Mouse (Mus musculus): ENCODE measurements around the gene Slc41a2. TPM values are rescaled to one million over a fixed set of nuclear protein-coding genes. Genes with fewer than 3 reads are reported as not detected.
"Not testable (repeated sequence)": the region's sequence is repeated elsewhere in the genome, so short reads cannot be mapped to it uniquely, and the experiment has no call there.

Slc41a2 gene
- polyA plus RNA-seq, 1 experiment from 2014 or later = 3.6 TPM

GRCm38 (mm10) chr10:83376911-83377682 is 39.4 kb upstream of the Slc41a2 start:
- no peaks in the 10 kb centered on the region for H3K9me3 ChIP-seq (replicated peaks; ENCODE audit: control insufficient read depth, low read length)
- H3K4me3 ChIP-seq (ENCODE audit: low read depth, low read length) = no peak overlapping the region
- H3K27me3 ChIP-seq (replicated peaks; ENCODE audit: control insufficient read depth, insufficient read depth, low read length) = no peaks in the 10 kb centered on the region
- H3K4me1 ChIP-seq (ENCODE audit: control insufficient read depth, insufficient read depth, low read length) = no peaks in the 10 kb centered on the region
- no peak overlapping the region for H3K9ac ChIP-seq (ENCODE audit: low read length)
- ATAC-seq = no peak
- no peak overlapping the region for H3K4me2 ChIP-seq (ENCODE audit: low read length)
- peaks cover 25% of the 10 kb centered on the region for H3K36me3 ChIP-seq (ENCODE audit: control insufficient read depth, insufficient read depth, low read length)
- WGBS = 82% methylated on average over 8 of the region's 8 CpGs
- DNase-seq (ENCODE audit: low spot score) = no peak
- no peak overlapping the region for H3K27ac ChIP-seq (ENCODE audit: low read depth, low read length)

- peaks cover 42% of the 10 kb centered on the region for H3K36me3 ChIP-seq (ENCODE audit: control insufficient read depth, insufficient read depth, low read length)
- H3K27ac ChIP-seq (ENCODE audit: low read depth, low read length) = not testable (repeated sequence)
- WGBS = 97% methylated on average over 5 of the region's 5 CpGs
Observed at GRCm38 (mm10) chr10:83375458-83375857, 37.8 kb upstream of the Slc41a2 start.

GRCm38 (mm10) chr10:83374045-83374656 is 36.5 kb upstream of the Slc41a2 start:
- H3K4me1 ChIP-seq (ENCODE audit: control insufficient read depth, insufficient read depth, low read length) = no peaks in the 10 kb centered on the region
- H3K27me3 ChIP-seq (replicated peaks; ENCODE audit: control insufficient read depth, insufficient read depth, low read length) = no peaks in the 10 kb centered on the region
- no peak overlapping the region for H3K4me3 ChIP-seq (ENCODE audit: low read depth, low read length)
- H3K36me3 ChIP-seq (ENCODE audit: control insufficient read depth, insufficient read depth, low read length) = peaks cover 49% of the 10 kb centered on the region
- WGBS = 93% methylated on average over 3 of the region's 3 CpGs
- ATAC-seq (no peak), DNase-seq (ENCODE audit: low spot score) (no peak)
- H3K9me3 ChIP-seq (replicated peaks; ENCODE audit: control insufficient read depth, low read length) = no peaks in the 10 kb centered on the region
- H3K9ac ChIP-seq (ENCODE audit: low read length) = no peak overlapping the region
- H3K4me2 ChIP-seq (ENCODE audit: low read length) = no peak overlapping the region
- H3K27ac ChIP-seq (ENCODE audit: low read depth, low read length) = no peak overlapping the region

More at GRCm38 (mm10) chr10:83375458-83375857, 37.8 kb upstream of the Slc41a2 start:
- not testable (repeated sequence) for ATAC-seq; H3K9ac ChIP-seq (ENCODE audit: low read length); DNase-seq (ENCODE audit: low spot score); H3K4me2 ChIP-seq (ENCODE audit: low read length); H3K4me3 ChIP-seq (ENCODE audit: low read depth, low read length); H3K27me3 ChIP-seq (replicated peaks; ENCODE audit: control insufficient read depth, insufficient read depth, low read length); H3K9me3 ChIP-seq (replicated peaks; ENCODE audit: control insufficient read depth, low read length); H3K4me1 ChIP-seq (ENCODE audit: control insufficient read depth, insufficient read depth, low read length)

- WGBS = 59% methylated on average over 5 of the region's 5 CpGs
- Histone ChIP-seq H3K27ac (ENCODE audit: low read depth, low read length) (no peak overlapping the region), H3K36me3 (ENCODE audit: control insufficient read depth, insufficient read depth, low read length) (peaks cover 88% of the 10 kb centered on the region), H3K4me1 (ENCODE audit: control insufficient read depth, insufficient read depth, low read length) (no peaks in the 10 kb centered on the region), H3K4me2 (ENCODE audit: low read length) (no peak overlapping the region), H3K4me3 (ENCODE audit: low read depth, low read length) (no peak overlapping the region), H3K9ac (ENCODE audit: low read length) (no peak overlapping the region), H3K9me3 (replicated peaks; ENCODE audit: control insufficient read depth, low read length) (no peaks in the 10 kb centered on the region), H3K27me3 (replicated peaks; ENCODE audit: control insufficient read depth, insufficient read depth, low read length) (no peaks in the 10 kb centered on the region)
- DNase-seq (ENCODE audit: low spot score) (no peak), ATAC-seq (no peak)
Observed at GRCm38 (mm10) chr10:83368918-83369317, 31.2 kb upstream of the Slc41a2 start.

GRCm38 (mm10) chr10:83363451-83363850 is 25.8 kb upstream of the Slc41a2 start:
- Histone ChIP-seq H3K4me1 (ENCODE audit: control insufficient read depth, insufficient read depth, low read length) (peaks cover 7% of the 10 kb centered on the region), H3K4me3 (ENCODE audit: low read depth, low read length) (no peak overlapping the region), H3K4me2 (ENCODE audit: low read length) (no peak overlapping the region), H3K9me3 (replicated peaks; ENCODE audit: control insufficient read depth, low read length) (no peaks in the 10 kb centered on the region), H3K9ac (ENCODE audit: low read length) (no peak overlapping the region), H3K27me3 (replicated peaks; ENCODE audit: control insufficient read depth, insufficient read depth, low read length) (no peaks in the 10 kb centered on the region), H3K27ac (ENCODE audit: low read depth, low read length) (no peak overlapping the region), H3K36me3 (ENCODE audit: control insufficient read depth, insufficient read depth, low read length) (peaks cover 61% of the 10 kb centered on the region)
- DNase-seq (ENCODE audit: low spot score) (no peak), ATAC-seq (no peak)
- WGBS = 94% methylated on average over 8 of the region's 8 CpGs

- H3K4me1 ChIP-seq (ENCODE audit: control insufficient read depth, insufficient read depth, low read length) = peaks cover 7% of the 10 kb centered on the region
- no peak overlapping the region for H3K27ac ChIP-seq (ENCODE audit: low read depth, low read length)
- peak; percentile 68 for DNase-seq (ENCODE audit: low spot score)
- H3K27me3 ChIP-seq (replicated peaks; ENCODE audit: control insufficient read depth, insufficient read depth, low read length) = no peaks in the 10 kb centered on the region
- H3K36me3 ChIP-seq (ENCODE audit: control insufficient read depth, insufficient read depth, low read length) = peaks cover 46% of the 10 kb centered on the region
- 49% methylated on average over 5 of the region's 5 CpGs for WGBS
- no peaks in the 10 kb centered on the region for H3K9me3 ChIP-seq (replicated peaks; ENCODE audit: control insufficient read depth, low read length)
- 0 out of 2 replicates have a peak overlapping the region, but pooled peaks have one; percentile 92 for H3K4me3 ChIP-seq (ENCODE audit: low read depth, low read length)
- peak overlapping the region; percentile 80; the same call in 1 of the 2 replicates for H3K4me2 ChIP-seq (ENCODE audit: low read length)
- H3K9ac ChIP-seq (ENCODE audit: low read length) = no peak overlapping the region
- no peak for ATAC-seq
Observed at GRCm38 (mm10) chr10:83361643-83362382, 24.1 kb upstream of the Slc41a2 start.

- WGBS = under 1% methylated on average over 40 of the region's 40 CpGs
- H3K9ac ChIP-seq (ENCODE audit: low read length) = peak overlapping the region; percentile 85
- no peak for DNase-seq (ENCODE audit: low spot score)
- H3K4me1 ChIP-seq (ENCODE audit: control insufficient read depth, insufficient read depth, low read length) = peaks cover 7% of the 10 kb centered on the region
- H3K4me3 ChIP-seq (ENCODE audit: low read depth, low read length) = peak overlapping the region; percentile 92
- H3K36me3 ChIP-seq (ENCODE audit: control insufficient read depth, insufficient read depth, low read length) = peaks cover 31% of the 10 kb centered on the region
- H3K27me3 ChIP-seq (replicated peaks; ENCODE audit: control insufficient read depth, insufficient read depth, low read length) = no peaks in the 10 kb centered on the region
- peak overlapping the region; percentile 74 for H3K27ac ChIP-seq (ENCODE audit: low read depth, low read length)
- peak; percentile 71 for ATAC-seq
- H3K4me2 ChIP-seq (ENCODE audit: low read length) = peak overlapping the region; percentile 80
- H3K9me3 ChIP-seq (replicated peaks; ENCODE audit: control insufficient read depth, low read length) = no peaks in the 10 kb centered on the region
Observed at GRCm38 (mm10) chr10:83360356-83360755, 22.7 kb upstream of the Slc41a2 start.

- Histone ChIP-seq H3K27me3 (replicated peaks; ENCODE audit: control insufficient read depth, insufficient read depth, low read length) (no peaks in the 10 kb centered on the region), H3K9me3 (replicated peaks; ENCODE audit: control insufficient read depth, low read length) (no peaks in the 10 kb centered on the region), H3K9ac (ENCODE audit: low read length) (peak within 1 kb of the TSS; percentile 85), H3K4me2 (ENCODE audit: low read length) (peak within 1 kb of the TSS; percentile 80), H3K4me3 (ENCODE audit: low read depth, low read length) (peak within 1 kb of the TSS; percentile 92), H3K4me1 (ENCODE audit: control insufficient read depth, insufficient read depth, low read length) (peaks cover 7% of the 10 kb centered on the region), H3K27ac (ENCODE audit: low read depth, low read length) (peak within 1 kb of the TSS; percentile 74), H3K36me3 (ENCODE audit: control insufficient read depth, insufficient read depth, low read length) (peaks cover 27% of the 10 kb centered on the region)
- ATAC-seq = peak; percentile 99
- DNase-seq (ENCODE audit: low spot score) = peak; percentile 98
- under 1% methylated on average over 30 of the region's 30 CpGs for WGBS
Observed at GRCm38 (mm10) chr10:83359956-83360355, 22.3 kb upstream of the Slc41a2 start, which contains the start of gene D10Wsu102e. Gene D10Wsu102e, plus strand, starts transcription at chr10:83360221.
